Mouse (Mus musculus): Measurements from ENCODE around the gene Trpm3.
A peak's percentile ranks its signal among the peaks of the same experiment; 100 is the strongest.
"Not testable (repeated sequence)": the region's sequence is repeated elsewhere in the genome, so short reads cannot be mapped to it uniquely, and the experiment has no call there.

The Trpm3 gene

GRCm38 (mm10) chr19:22847696-22848095, 708.9 kb downstream of the Trpm3 start:
- DNase-seq (ENCODE audit: low spot score in 2 of 2), result no peak

- no peak for DNase-seq (ENCODE audit: low spot score in 2 of 2)
Measured at GRCm38 (mm10) chr19:22848251-22848650, 709.4 kb downstream of the Trpm3 start.

GRCm38 (mm10) chr19:22848783-22849576, 710.1 kb downstream of the Trpm3 start:
- DNase-seq (ENCODE audit: low spot score in 2 of 2), result no peak

GRCm38 (mm10) chr19:22851423-22851822, 712.6 kb downstream of the Trpm3 start:
- not testable (repeated sequence) for DNase-seq (ENCODE audit: low spot score in 2 of 2)

GRCm38 (mm10) chr19:22859644-22860043, 720.8 kb downstream of the Trpm3 start:
- no peak for DNase-seq (ENCODE audit: low spot score in 2 of 2)

GRCm38 (mm10) chr19:22867456-22867855, 728.6 kb downstream of the Trpm3 start:
- DNase-seq (ENCODE audit: low spot score in 2 of 2), result no peak

- no peak for DNase-seq (ENCODE audit: low spot score in 2 of 2)
Measured at GRCm38 (mm10) chr19:22869853-22870252, 731.0 kb downstream of the Trpm3 start.

GRCm38 (mm10) chr19:22872456-22872855, 733.6 kb downstream of the Trpm3 start:
- DNase-seq (ENCODE audit: low spot score in 2 of 2), result no peak

- DNase-seq (ENCODE audit: low spot score in 2 of 2), result no peak
Measured at GRCm38 (mm10) chr19:22880199-22880598, 741.4 kb downstream of the Trpm3 start.

GRCm38 (mm10) chr19:22882670-22883111, 743.8 kb downstream of the Trpm3 start:
- DNase-seq (ENCODE audit: low spot score in 2 of 2), result no peak

- DNase-seq (ENCODE audit: low spot score in 2 of 2), result no peak
Measured at GRCm38 (mm10) chr19:22883154-22883553, 744.3 kb downstream of the Trpm3 start.

GRCm38 (mm10) chr19:22883744-22884317, 745.0 kb downstream of the Trpm3 start:
- DNase-seq (ENCODE audit: low spot score in 2 of 2), result peak in 1 of 2 experiments; percentile 18

- DNase-seq (ENCODE audit: low spot score in 2 of 2), result no peak
Measured at GRCm38 (mm10) chr19:22884357-22884756, 745.5 kb downstream of the Trpm3 start.

- no peak for DNase-seq (ENCODE audit: low spot score in 2 of 2)
Measured at GRCm38 (mm10) chr19:22885051-22885450, 746.2 kb downstream of the Trpm3 start.

- no peak for DNase-seq (ENCODE audit: low spot score in 2 of 2)
Measured at GRCm38 (mm10) chr19:22901892-22902291, 763.0 kb downstream of the Trpm3 start.

GRCm38 (mm10) chr19:22902386-22902785, 763.5 kb downstream of the Trpm3 start:
- no peak for DNase-seq (ENCODE audit: low spot score in 2 of 2)

GRCm38 (mm10) chr19:22905066-22905482, 766.2 kb downstream of the Trpm3 start:
- DNase-seq (ENCODE audit: low spot score in 2 of 2), result no peak

- no peak for DNase-seq (ENCODE audit: low spot score in 2 of 2)
Measured at GRCm38 (mm10) chr19:22910686-22911085, 771.8 kb downstream of the Trpm3 start.

- no peak for DNase-seq (ENCODE audit: low spot score in 2 of 2)
Measured at GRCm38 (mm10) chr19:22912971-22913370, 774.1 kb downstream of the Trpm3 start.

- DNase-seq (ENCODE audit: low spot score in 2 of 2), result peak; percentile 70 to 84
Measured at GRCm38 (mm10) chr19:22915868-22916642, 777.2 kb downstream of the Trpm3 start.

- peak; percentile 84 to 97 for DNase-seq (ENCODE audit: low spot score in 2 of 2)
Measured at GRCm38 (mm10) chr19:22916643-22917344, 777.9 kb downstream of the Trpm3 start.

GRCm38 (mm10) chr19:22917345-22917735, 778.5 kb downstream of the Trpm3 start:
- no peak for DNase-seq (ENCODE audit: low spot score in 2 of 2)
